Mouse (Mus musculus) layer of hippocampus, adult 9-10 months (tissue): ENCODE results near the gene Fam172a.

Experiments used
- DNase-seq: peaks from one replicate; pipeline ENCODE4 v3.0.0; 2022; ENCODE audit warnings: low spot score

The Fam172a gene

GRCm38 (mm10) chr13:77976248-77976647, 274.4 kb downstream of the Fam172a start:
- no peak for DNase-seq

GRCm38 (mm10) chr13:77977121-77977520, 275.3 kb downstream of the Fam172a start:
- no peak for DNase-seq

- peak; percentile 69 for DNase-seq
Measured at GRCm38 (mm10) chr13:77982105-77982851, 280.4 kb downstream of the Fam172a start.

GRCm38 (mm10) chr13:77982852-77983202, 281.0 kb downstream of the Fam172a start:
- DNase-seq = no peak

GRCm38 (mm10) chr13:77991189-77991886, 289.5 kb downstream of the Fam172a start:
- DNase-seq = no peak

- no peak for DNase-seq
Measured at GRCm38 (mm10) chr13:78004649-78005048, 302.8 kb downstream of the Fam172a start.

GRCm38 (mm10) chr13:78005344-78005743, 303.5 kb downstream of the Fam172a start:
- DNase-seq = no peak

GRCm38 (mm10) chr13:78010176-78010575, 308.3 kb downstream of the Fam172a start:
- DNase-seq = no peak

- no peak for DNase-seq
Measured at GRCm38 (mm10) chr13:78024683-78025294, 323.0 kb downstream of the Fam172a start, which contains the start of gene Pou5f2. Pou5f2 (plus strand) TSS chr13:78024902.

- no peak for DNase-seq
Measured at GRCm38 (mm10) chr13:78032821-78033220, 331.0 kb downstream of the Fam172a start.

GRCm38 (mm10) chr13:78037203-78037602, 335.4 kb downstream of the Fam172a start:
- DNase-seq = no peak

- no peak for DNase-seq
Measured at GRCm38 (mm10) chr13:78043203-78043602, 341.4 kb downstream of the Fam172a start.

GRCm38 (mm10) chr13:78045116-78045515, 343.3 kb downstream of the Fam172a start:
- no peak for DNase-seq

GRCm38 (mm10) chr13:78087751-78088150, 385.9 kb downstream of the Fam172a start:
- no peak for DNase-seq

GRCm38 (mm10) chr13:78090701-78091100, 388.9 kb downstream of the Fam172a start:
- DNase-seq = no peak

GRCm38 (mm10) chr13:78091949-78092348, 390.1 kb downstream of the Fam172a start:
- no peak for DNase-seq

- no peak for DNase-seq
Measured at GRCm38 (mm10) chr13:78094352-78094751, 392.5 kb downstream of the Fam172a start.

- DNase-seq = no peak
Measured at GRCm38 (mm10) chr13:78095071-78095973, 393.5 kb downstream of the Fam172a start.

- DNase-seq = no peak
Measured at GRCm38 (mm10) chr13:78098858-78099445, 397.1 kb downstream of the Fam172a start.

GRCm38 (mm10) chr13:78099746-78100530, 398.1 kb downstream of the Fam172a start:
- no peak for DNase-seq

GRCm38 (mm10) chr13:78100664-78101063, 398.8 kb downstream of the Fam172a start:
- DNase-seq = no peak
